Mouse (Mus musculus): Measurements from ENCODE around the gene Gm20883.
"Not testable (repeated sequence)": the region's sequence is repeated elsewhere in the genome, so short reads cannot be mapped to it uniquely, and the experiment has no call there.

Gene Gm20883

DNA sequence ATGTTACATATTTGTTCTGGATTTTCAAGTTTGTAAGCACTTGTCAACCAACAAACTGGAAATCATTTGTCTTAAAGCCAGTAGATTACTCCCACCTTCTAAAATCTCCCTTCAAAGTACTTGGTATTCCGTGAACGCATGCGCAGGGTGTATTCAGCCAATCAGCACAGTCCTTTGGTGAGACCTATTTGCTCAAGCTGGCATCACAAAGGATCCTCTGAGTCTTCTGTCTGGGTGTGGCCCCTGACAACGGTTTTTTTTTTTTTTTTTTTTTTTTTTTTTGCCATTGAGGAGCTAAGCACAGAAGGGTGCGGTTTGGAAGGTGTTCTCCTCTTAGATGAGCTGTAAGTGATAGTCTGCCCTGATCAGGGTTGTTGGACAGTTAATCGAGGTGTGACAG, at the start of gene Gm20883:
Gene Gm20883 (plus strand): TSS at position 301 of the 400 bp plus-strand sequence.
- in situ Hi-C loops (cut with MboI) = not testable (repeated sequence)
